Mouse (Mus musculus): Measurements from ENCODE around the gene Zbtb7b.

DNA sequence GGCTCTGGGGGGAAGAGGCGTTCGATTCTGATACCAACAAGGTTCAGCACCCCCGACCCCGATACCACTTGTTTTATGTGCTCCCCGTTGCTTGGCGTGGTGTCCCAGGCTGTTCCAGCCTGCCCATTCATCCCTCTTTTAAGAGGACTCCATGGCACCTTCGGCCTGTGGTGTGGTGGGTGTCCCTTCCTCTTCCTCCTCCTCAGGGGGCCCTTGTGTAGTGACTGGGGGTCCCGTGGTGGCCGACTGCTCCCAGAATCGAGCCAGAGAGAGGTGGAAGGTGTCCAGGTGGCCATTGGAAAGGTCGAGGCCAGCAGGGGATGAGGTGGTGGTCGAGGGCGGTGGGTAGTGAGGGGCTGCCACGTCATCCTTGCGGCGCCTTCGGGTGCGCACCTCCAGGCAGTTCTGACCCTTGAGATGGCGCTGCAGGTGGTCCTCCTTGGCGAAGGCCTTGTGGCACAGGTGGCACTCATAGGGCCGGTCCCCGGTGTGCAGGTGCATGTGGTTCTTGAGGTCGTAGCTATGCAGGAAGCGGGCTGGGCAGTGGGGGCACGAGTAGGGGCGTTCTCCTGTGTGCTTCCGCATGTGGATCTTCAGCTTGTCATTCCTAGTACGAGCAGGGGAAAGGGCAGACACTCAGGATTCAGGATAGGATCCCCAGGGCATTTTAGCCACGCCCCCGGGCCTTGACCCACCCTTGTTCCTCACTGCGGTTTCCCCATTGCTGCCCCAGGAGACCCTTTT, 15.0 kb downstream of the Zbtb7b start:
- peak; percentile 10; the same call in 1 of the 2 replicates for TF ChIP-seq POLR2A (IDR thresholded peaks at IDR 0.05; ENCODE audit: borderline replicate concordance, control insufficient read depth, low read depth, low read length)
- no peak for TF ChIP-seq CTCF (IDR thresholded peaks at IDR 0.05; ENCODE audit: control insufficient read depth, insufficient read depth, low read length)

Measured in bone marrow, adult 2 months (tissue).